Mouse (Mus musculus) liver, embryonic 16.5 days (tissue): ENCODE measurements around the gene Pim3. TPM values are rescaled to one million over a fixed set of nuclear protein-coding genes. Genes with fewer than 3 reads are reported as not detected.

Experiments used
- ATAC-seq: fragments of 200-750 bp; cut with Nextera tagmentation; 2 replicates; pipeline ENCODE4 v1.8.0; 2017; ENCODE audit warnings: low read depth, mild to moderate bottlenecking, moderate number of reproducible peaks, moderate library complexity
- H3K27ac ChIP-seq: fragments of 300-500 bp; sonication (generic); 2 replicates; pipeline ENCODE4 v1.5.1; 2014; ENCODE audit warnings: mild to moderate bottlenecking, low read length
- H3K27me3 ChIP-seq: fragments of 300-500 bp; sonication (generic); 2 replicates; pipeline ENCODE4 v1.6.1; 2014; ENCODE audit warnings: low read depth, low read length, mixed read lengths; ENCODE audit not compliant: control insufficient read depth, insufficient read depth
- H3K36me3 ChIP-seq: fragments of 300-500 bp; sonication (generic); 2 replicates; pipeline ENCODE4 v1.6.1; 2014; ENCODE audit warnings: mild to moderate bottlenecking; ENCODE audit not compliant: control insufficient read depth, insufficient read depth
- H3K4me1 ChIP-seq: fragments of 300-500 bp; sonication (generic); 2 replicates; pipeline ENCODE4 v1.6.1; 2014; ENCODE audit warnings: low read depth, low read length, mixed read lengths; ENCODE audit not compliant: control insufficient read depth
- H3K4me2 ChIP-seq: fragments of 300-500 bp; sonication (generic); 2 replicates; pipeline ENCODE4 v1.6.1; 2014; ENCODE audit warnings: low read depth, low read length, mixed read lengths
- H3K4me3 ChIP-seq: fragments of 300-500 bp; sonication (generic); 2 replicates; pipeline ENCODE4 v1.5.1; 2014; ENCODE audit warnings: low read depth, mild to moderate bottlenecking, low read length
- H3K9ac ChIP-seq: fragments of 300-500 bp; sonication (generic); 2 replicates; pipeline ENCODE4 v1.6.1; 2014; ENCODE audit warnings: low read depth, low read length
- H3K9me3 ChIP-seq: fragments of 300-500 bp; sonication (generic); replicated peaks from 2 replicates; pipeline ENCODE4 v1.6.1; 2016; ENCODE audit warnings: low read length; ENCODE audit not compliant: control insufficient read depth
- WGBS: fragments of 180-500 bp; shearing (Covaris S2); extraction: QIAGEN DNeasy Blood & Tissue Kit; methylation state at CpG from one replicate; pipeline ENCODE4 v1.1.7; 2014; ENCODE audit not compliant: insufficient replicate concordance; 5-methylcytosine and 5-hydroxymethylcytosine counted together
- polyA plus RNA-seq: library from polyadenylated mRNA; unstranded; fragments of >200 nt; fragmentation: Nextera tagmentation; extraction: Ambion mirVana; gene quantifications from 2 replicates; pipeline ENCODE4 v1.2.1, GENCODE M21; 2015

Gene Pim3
- polyA plus RNA-seq, 1 experiment from 2014 or later = 33.8 TPM

- Histone ChIP-seq H3K4me3 (no peak overlapping the region), H3K27ac (peak overlapping the region; percentile 76), H3K4me1 (peaks cover 27% of the 10 kb centered on the region), H3K9ac (no peak overlapping the region), H3K36me3 (peaks cover 6% of the 10 kb centered on the region), H3K9me3 (no peaks in the 10 kb centered on the region), H3K27me3 (no peaks in the 10 kb centered on the region), H3K4me2 (no peak overlapping the region)
- 74% methylated on average over 6 of the region's 6 CpGs for WGBS
- ATAC-seq = peak; percentile 31
Measured at GRCm38 (mm10) chr15:88868024-88868742, 6.2 kb downstream of the Pim3 start.

DNA sequence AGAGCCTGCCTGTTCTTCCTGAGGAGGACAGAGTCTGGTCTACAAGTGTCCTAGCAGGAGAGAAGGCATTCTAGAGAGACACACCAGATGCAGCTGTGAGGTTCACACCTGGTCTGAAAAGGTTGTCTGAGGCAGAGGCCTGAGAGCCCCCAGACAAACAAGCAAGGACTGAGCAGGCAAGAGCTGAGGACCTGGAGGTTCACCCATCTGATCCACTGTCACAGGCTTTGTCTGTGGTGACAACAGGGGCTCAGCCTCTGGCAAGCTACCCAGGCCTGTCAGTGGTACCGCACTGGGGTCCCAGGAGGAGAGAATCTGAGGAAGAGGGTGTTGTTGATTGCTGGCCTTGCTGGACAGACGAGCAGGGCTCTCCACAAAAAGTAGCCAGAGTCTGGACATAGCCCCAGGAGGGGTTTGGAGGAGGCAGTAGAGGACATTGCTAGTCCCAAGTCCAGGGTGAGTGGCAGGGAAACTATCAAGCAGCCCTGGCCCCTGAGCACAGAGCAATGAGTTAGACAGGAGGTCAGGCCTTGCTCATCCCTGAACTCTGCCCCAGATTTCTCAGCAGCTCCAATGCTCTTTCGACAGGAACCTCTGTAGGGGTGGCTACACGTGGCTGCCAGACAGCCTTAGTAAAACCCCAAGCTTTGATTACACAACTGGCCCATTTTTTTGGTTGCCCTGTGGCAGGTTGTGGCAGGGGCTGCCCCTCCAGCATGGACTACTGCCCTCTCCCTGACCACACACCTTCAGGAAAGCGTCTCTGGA, 8.6 kb downstream of the Pim3 start:
- peak overlapping the region; percentile 70 for H3K27ac ChIP-seq
- 47% methylated on average over 5 of the region's 5 CpGs for WGBS

DNA sequence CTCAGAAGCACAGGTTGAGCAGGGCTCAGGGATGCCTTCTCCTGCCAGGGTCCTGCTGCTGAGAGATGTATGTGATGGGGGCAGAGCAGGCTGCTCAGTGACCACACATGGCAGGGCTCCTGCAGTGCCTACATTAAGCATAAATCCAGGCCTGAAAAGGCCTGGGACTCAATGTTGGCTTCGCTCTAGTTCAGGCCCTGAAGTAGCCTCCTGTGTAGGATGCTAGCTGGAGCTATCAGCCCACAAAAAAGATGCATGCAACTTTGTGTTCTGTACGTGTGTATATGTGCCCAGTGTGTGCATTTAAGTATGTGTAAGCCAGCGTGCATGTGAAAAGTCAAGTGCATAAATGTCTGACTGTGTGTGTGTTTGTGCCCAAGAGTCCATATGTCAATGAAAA, 12.1 kb downstream of the Pim3 start:
- Histone ChIP-seq H3K9me3 (no peaks in the 10 kb centered on the region), H3K36me3 (no peaks in the 10 kb centered on the region), H3K4me1 (peaks cover 7% of the 10 kb centered on the region; the same call in 1 of the 2 replicates), H3K9ac (no peak overlapping the region), H3K4me3 (no peak overlapping the region), H3K4me2 (no peak overlapping the region), H3K27me3 (no peaks in the 10 kb centered on the region), H3K27ac (no peak overlapping the region)
- 62% methylated on average over 3 of the region's 3 CpGs for WGBS
- no peak for ATAC-seq

More for the DNA sequence above, 8.6 kb downstream of the Pim3 start:
- no peak overlapping the region for H3K4me2 ChIP-seq
- no peak overlapping the region for H3K4me3 ChIP-seq
- H3K9me3 ChIP-seq = no peaks in the 10 kb centered on the region
- no peak overlapping the region for H3K9ac ChIP-seq
- ATAC-seq = peak; percentile 72
- peaks cover 15% of the 10 kb centered on the region for H3K4me1 ChIP-seq
- no peaks in the 10 kb centered on the region for H3K36me3 ChIP-seq
- no peaks in the 10 kb centered on the region for H3K27me3 ChIP-seq

- Histone ChIP-seq H3K27me3 (no peaks in the 10 kb centered on the region), H3K36me3 (no peaks in the 10 kb centered on the region), H3K27ac (no peak overlapping the region), H3K4me1 (peaks cover 7% of the 10 kb centered on the region; the same call in 1 of the 2 replicates), H3K4me3 (no peak overlapping the region), H3K4me2 (no peak overlapping the region), H3K9ac (no peak overlapping the region), H3K9me3 (no peaks in the 10 kb centered on the region)
- no peak for ATAC-seq
- 61% methylated on average over 6 of the region's 6 CpGs for WGBS
Measured at GRCm38 (mm10) chr15:88874477-88874876, 12.5 kb downstream of the Pim3 start.

DNA sequence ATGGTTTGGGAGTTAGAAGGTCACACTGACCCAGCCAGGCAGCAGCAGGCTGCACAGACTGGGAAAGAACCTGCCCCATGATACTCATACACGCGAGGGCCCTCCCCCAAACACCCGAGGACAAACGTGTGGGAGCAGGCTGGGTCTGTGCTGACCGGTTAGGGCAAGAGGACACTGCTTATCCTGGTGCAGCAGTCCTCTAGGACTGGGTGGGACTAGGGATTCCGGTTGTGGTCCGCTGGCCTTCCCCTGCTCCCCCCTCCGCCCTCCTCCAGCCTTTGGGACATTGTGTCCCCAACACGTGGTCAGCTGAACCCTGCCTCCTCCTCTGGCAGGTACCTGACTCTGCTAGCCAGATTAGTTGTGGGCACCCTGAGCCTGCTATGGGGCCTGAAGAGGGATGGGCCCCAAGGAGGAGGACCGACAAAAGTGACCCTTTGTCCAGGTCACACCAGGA, 13.7 kb downstream of the Pim3 start:
- 17% methylated on average over 10 of the region's 10 CpGs for WGBS
- no peaks in the 10 kb centered on the region for H3K9me3 ChIP-seq
- no peak overlapping the region for H3K4me2 ChIP-seq
- H3K36me3 ChIP-seq = no peaks in the 10 kb centered on the region
- peaks cover 5% of the 10 kb centered on the region; the same call in 1 of the 2 replicates for H3K4me1 ChIP-seq
- peak; percentile 84 for ATAC-seq
- H3K27ac ChIP-seq = peak overlapping the region; percentile 41; the same call in 1 of the 2 replicates
- H3K4me3 ChIP-seq = no peak overlapping the region
- H3K27me3 ChIP-seq = no peaks in the 10 kb centered on the region
- no peak overlapping the region for H3K9ac ChIP-seq

GRCm38 (mm10) chr15:88876155-88877020, 14.4 kb downstream of the Pim3 start:
- H3K36me3 ChIP-seq = no peaks in the 10 kb centered on the region
- H3K27me3 ChIP-seq = no peaks in the 10 kb centered on the region
- peak; percentile 16 for ATAC-seq
- H3K9me3 ChIP-seq = no peaks in the 10 kb centered on the region
- peak overlapping the region; percentile 41; the same call in 1 of the 2 replicates for H3K27ac ChIP-seq
- peaks cover 5% of the 10 kb centered on the region; the same call in 1 of the 2 replicates for H3K4me1 ChIP-seq
- no peak overlapping the region for H3K9ac ChIP-seq
- no peak overlapping the region for H3K4me3 ChIP-seq
- H3K4me2 ChIP-seq = no peak overlapping the region
- WGBS = 11% methylated on average over 28 of the region's 28 CpGs

GRCm38 (mm10) chr15:88877021-88877400, 15.0 kb downstream of the Pim3 start:
- H3K4me1 ChIP-seq = peaks cover 5% of the 10 kb centered on the region; the same call in 1 of the 2 replicates
- no peaks in the 10 kb centered on the region for H3K9me3 ChIP-seq
- no peak for ATAC-seq
- H3K27ac ChIP-seq = no peak overlapping the region
- 48% methylated on average over 10 of the region's 10 CpGs for WGBS
- H3K36me3 ChIP-seq = no peaks in the 10 kb centered on the region
- H3K9ac ChIP-seq = no peak overlapping the region
- no peak overlapping the region for H3K4me2 ChIP-seq
- no peaks in the 10 kb centered on the region for H3K27me3 ChIP-seq
- H3K4me3 ChIP-seq = no peak overlapping the region

GRCm38 (mm10) chr15:88881253-88882044, 19.5 kb downstream of the Pim3 start:
- Histone ChIP-seq H3K4me2 (no peak overlapping the region), H3K9ac (no peak overlapping the region), H3K36me3 (no peaks in the 10 kb centered on the region), H3K4me1 (no peaks in the 10 kb centered on the region), H3K27ac (no peak overlapping the region), H3K27me3 (no peaks in the 10 kb centered on the region), H3K4me3 (no peak overlapping the region), H3K9me3 (no peaks in the 10 kb centered on the region)
- no peak for ATAC-seq
- WGBS = 56% methylated on average over 22 of the region's 22 CpGs
